Mouse (Mus musculus): ENCODE results near the gene Wdr20. TPM values are rescaled to one million over a fixed set of nuclear protein-coding genes. Genes with fewer than 3 reads are reported as not detected.
"Not testable (repeated sequence)": the region's sequence is repeated elsewhere in the genome, so short reads cannot be mapped to it uniquely, and the experiment has no call there.

The Wdr20 gene
- total RNA-seq, 2 experiments from 2014 or later, result 24.7 to 28.5 TPM

- no peak for ATAC-seq (ENCODE audit: poor library complexity, severe bottlenecking)
These were observed 26.5 kb upstream of the Wdr20 start for GRCm38 (mm10) chr12:110711270-110711669.

- peak; percentile 56; the same call in 1 of the 2 replicates for ATAC-seq (ENCODE audit: poor library complexity, severe bottlenecking)
These were observed 24.0 kb upstream of the Wdr20 start for GRCm38 (mm10) chr12:110713784-110714183.

- no peak for ATAC-seq (ENCODE audit: poor library complexity, severe bottlenecking)
These were observed 23.5 kb upstream of the Wdr20 start for GRCm38 (mm10) chr12:110714215-110714614.

- no peak for ATAC-seq (ENCODE audit: poor library complexity, severe bottlenecking)
These were observed 21.7 kb upstream of the Wdr20 start for GRCm38 (mm10) chr12:110716004-110716403.

GRCm38 (mm10) chr12:110725051-110725450, 12.7 kb upstream of the Wdr20 start:
- no peak for ATAC-seq (ENCODE audit: poor library complexity, severe bottlenecking)

- ATAC-seq (ENCODE audit: poor library complexity, severe bottlenecking), result no peak
These were observed 12.3 kb upstream of the Wdr20 start for GRCm38 (mm10) chr12:110725489-110725888.

GRCm38 (mm10) chr12:110726428-110726827, 11.3 kb upstream of the Wdr20 start:
- ATAC-seq (ENCODE audit: poor library complexity, severe bottlenecking), result no peak

- not testable (repeated sequence) for ATAC-seq (ENCODE audit: poor library complexity, severe bottlenecking)
These were observed 4.5 kb upstream of the Wdr20 start for GRCm38 (mm10) chr12:110733254-110733653.

GRCm38 (mm10) chr12:110736641-110737040, 1.1 kb upstream of the Wdr20 start:
- ATAC-seq (ENCODE audit: poor library complexity, severe bottlenecking), result peak; percentile 14

GRCm38 (mm10) chr12:110738158-110738921, 596 bp downstream of the Wdr20 start:
- ATAC-seq (ENCODE audit: poor library complexity, severe bottlenecking), result peak; percentile 10; the same call in 1 of the 2 replicates

- peak; percentile 67 for ATAC-seq (ENCODE audit: poor library complexity, severe bottlenecking)
These were observed 13.2 kb downstream of the Wdr20 start for GRCm38 (mm10) chr12:110750770-110751439.

GRCm38 (mm10) chr12:110752703-110753102, 15.0 kb downstream of the Wdr20 start:
- ATAC-seq (ENCODE audit: poor library complexity, severe bottlenecking), result no peak

GRCm38 (mm10) chr12:110753976-110754375, 16.2 kb downstream of the Wdr20 start:
- ATAC-seq (ENCODE audit: poor library complexity, severe bottlenecking), result no peak

GRCm38 (mm10) chr12:110757161-110757560, 19.4 kb downstream of the Wdr20 start:
- ATAC-seq (ENCODE audit: poor library complexity, severe bottlenecking), result no peak

GRCm38 (mm10) chr12:110758932-110759331, 21.2 kb downstream of the Wdr20 start:
- ATAC-seq (ENCODE audit: poor library complexity, severe bottlenecking), result peak; percentile 18; the same call in 1 of the 2 replicates

- no peak for ATAC-seq (ENCODE audit: poor library complexity, severe bottlenecking)
These were observed 24.6 kb downstream of the Wdr20 start for GRCm38 (mm10) chr12:110762321-110762720.

- peak; percentile 95 for ATAC-seq (ENCODE audit: poor library complexity, severe bottlenecking)
These were observed 26.8 kb downstream of the Wdr20 start for GRCm38 (mm10) chr12:110764531-110764930.

GRCm38 (mm10) chr12:110768562-110768961, 30.8 kb downstream of the Wdr20 start:
- ATAC-seq (ENCODE audit: poor library complexity, severe bottlenecking), result no peak

GRCm38 (mm10) chr12:110769660-110770297, 32.0 kb downstream of the Wdr20 start:
- ATAC-seq (ENCODE audit: poor library complexity, severe bottlenecking), result no peak

GRCm38 (mm10) chr12:110770479-110771247, 32.9 kb downstream of the Wdr20 start:
- peak; percentile 64; the same call in 1 of the 2 replicates for ATAC-seq (ENCODE audit: poor library complexity, severe bottlenecking)

GRCm38 (mm10) chr12:110771961-110772360, 34.2 kb downstream of the Wdr20 start:
- no peak for ATAC-seq (ENCODE audit: poor library complexity, severe bottlenecking)

Measured in megakaryocyte, adult 5-6 weeks (primary cell).